ENCODE assay signal across 13 mouse cellular contexts in the genomic region with DNA sequence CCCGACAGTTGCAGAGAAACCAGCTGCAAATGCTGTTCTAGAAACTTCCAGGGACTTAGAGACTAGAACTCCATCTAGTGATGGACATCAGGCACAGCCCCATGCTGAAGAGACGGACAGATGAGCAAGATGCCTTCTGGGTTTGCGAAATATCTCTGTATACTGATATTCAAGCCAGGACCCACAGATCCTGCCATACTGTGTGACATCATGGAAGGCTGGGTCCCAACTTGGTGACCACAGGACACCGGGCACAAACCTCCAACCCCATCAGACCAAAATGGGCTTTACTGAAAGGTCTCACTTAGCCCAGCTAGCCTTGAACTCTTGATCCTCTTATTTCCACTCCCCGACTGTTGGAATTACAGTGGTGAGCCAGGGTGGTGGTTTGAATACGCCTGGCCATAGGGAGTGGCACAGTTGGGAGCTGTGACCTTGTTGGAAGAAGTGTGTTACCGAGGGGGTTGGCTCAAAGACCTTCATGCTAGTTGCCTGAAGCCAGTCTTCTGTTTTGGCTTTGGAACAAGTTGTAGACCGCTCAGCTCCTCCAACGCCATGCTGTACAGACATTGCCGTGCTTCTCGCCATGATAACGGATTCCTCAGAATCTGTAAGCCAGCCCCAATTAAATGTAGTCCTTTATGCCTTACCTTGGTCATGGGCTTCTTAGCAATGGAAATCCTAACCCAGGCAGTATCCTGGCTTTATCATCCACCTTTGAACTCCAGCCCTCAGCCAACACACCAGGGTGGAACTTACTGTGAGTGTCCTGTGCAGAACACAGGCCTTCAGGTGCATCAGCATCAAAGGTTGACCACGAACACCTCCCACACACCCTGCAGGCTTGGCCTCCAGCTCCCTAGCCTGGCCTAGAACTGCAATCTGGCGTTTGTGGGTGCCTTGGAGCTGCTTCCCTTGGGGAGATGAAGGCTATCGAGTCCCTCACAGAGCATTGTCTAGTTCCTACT. TPM values are rescaled to one million over a fixed set of nuclear protein-coding genes. Genes with fewer than 3 reads are reported as not detected.
DNase-seq lines count a peak whose midpoint lies in the region; ATAC-seq and TF ChIP-seq lines count a peak whose summit lies in the region.
"Had no signal": no experiment of that assay in that cellular context is flagged by ENCODE, and none has a peak within 500 bp of the region (broad histone marks: within the 10 kb centered on the region; RNA-seq: fewer than 3 reads in every experiment).

No protein-coding gene starts in this region.

- H3K9ac ChIP-seq in forebrain, embryonic 12.5 days = no peak overlapping the region
- no peak overlapping the region for H3K9ac ChIP-seq in forebrain, embryonic 11.5 days (ENCODE audit: low read length)
- H3K9ac ChIP-seq: heart, embryonic 15.5 days had no signal

- ATAC-seq in forebrain, embryonic 12.5 days (ENCODE audit: low FRiP score) = no peak
- ATAC-seq in forebrain, embryonic 11.5 days (replicated peaks; ENCODE audit: low FRiP score) = no peak
- ATAC-seq in granulocyte monocyte progenitor cell, adult 5-6 weeks (replicated peaks; ENCODE audit: poor library complexity, severe bottlenecking) = peak; percentile 54

- H3K4me3 ChIP-seq in forebrain, embryonic 12.5 days (replicated peaks) = no peak overlapping the region
- H3K4me3 ChIP-seq in forebrain, embryonic 11.5 days (ENCODE audit: low read depth, low read length) = no peak overlapping the region
- H3K4me3 ChIP-seq in layer of hippocampus, adult 2 months = no peak overlapping the region
- H3K4me3 ChIP-seq: heart, embryonic 15.5 days had no signal

- H3K27ac ChIP-seq in forebrain, embryonic 12.5 days = 0 out of 2 replicates have a peak overlapping the region, but pooled peaks have one; percentile 42
- no peak overlapping the region for H3K27ac ChIP-seq in forebrain, embryonic 11.5 days (ENCODE audit: low read depth, low read length)
- peak overlapping the region; percentile 73 for H3K27ac ChIP-seq in layer of hippocampus, adult 2 months
- H3K27ac ChIP-seq: heart, embryonic 15.5 days had no signal

- WGBS in forebrain, embryonic 12.5 days = 89% methylated on average over 15 of the region's 15 CpGs
- WGBS in forebrain, embryonic 11.5 days = 89% methylated on average over 15 of the region's 15 CpGs

- peaks cover 11% of the 10 kb centered on the region for H3K27me3 ChIP-seq in forebrain, embryonic 12.5 days
- H3K27me3 ChIP-seq in forebrain, embryonic 11.5 days (ENCODE audit: control insufficient read depth, insufficient read depth, low read length) = no peaks in the 10 kb centered on the region
- H3K27me3 ChIP-seq: heart, embryonic 15.5 days had no signal

- no peaks in the 10 kb centered on the region for H3K9me3 ChIP-seq in forebrain, embryonic 12.5 days
- H3K9me3 ChIP-seq in forebrain, embryonic 11.5 days (ENCODE audit: control insufficient read depth, low read length) = no peaks in the 10 kb centered on the region
- H3K9me3 ChIP-seq: heart, embryonic 15.5 days had no signal

- no peak overlapping the region for H3K4me2 ChIP-seq in forebrain, embryonic 12.5 days
- no peak overlapping the region for H3K4me2 ChIP-seq in forebrain, embryonic 11.5 days (ENCODE audit: low read depth, low read length, severe bottlenecking)
- H3K4me2 ChIP-seq: heart, embryonic 15.5 days had no signal

- TF ChIP-seq CTCF in layer of hippocampus, adult 2 months (conservative IDR thresholded peaks at IDR 0.05) = no peak

- no peaks in the 10 kb centered on the region; the same call in 1 of the 2 replicates for H3K4me1 ChIP-seq in forebrain, embryonic 12.5 days
- H3K4me1 ChIP-seq in forebrain, embryonic 11.5 days (replicated peaks; ENCODE audit: control insufficient read depth, insufficient read depth, low read length) = no peaks in the 10 kb centered on the region

- no peak for DNase-seq in forebrain, embryonic 11.5 days (ENCODE audit: low spot score)
- DNase-seq in layer of hippocampus, adult 2 months (ENCODE audit: low spot score in 2 of 2) = no peak
- DNase-seq in layer of hippocampus, adult 8-10 months (ENCODE audit: low spot score in 2 of 2) = no peak
- DNase-seq in ES-CJ7 (ENCODE audit: low read depth, low spot score) = peak; percentile 76
- DNase-seq in B cell, adult 2 months = no peak
- DNase-seq in adrenal gland, adult 18-20 months (ENCODE audit: low spot score in 2 of 2) = no peak
- DNase-seq: cerebellum, postnatal 25 days; gastrocnemius, postnatal 10 days; right cerebral cortex, postnatal 4 days; thymus, postnatal 14 days had no signal

- H3K36me3 ChIP-seq in forebrain, embryonic 12.5 days (replicated peaks) = peaks cover 27% of the 10 kb centered on the region
- H3K36me3 ChIP-seq in forebrain, embryonic 11.5 days (ENCODE audit: control insufficient read depth, insufficient read depth, low read length) = peaks cover 17% of the 10 kb centered on the region

RNA-seq across cellular contexts. Expression of gene Rras, which starts 6.8 kb away (rescaled TPM):
- polyA plus RNA-seq in forebrain, embryonic 12.5 days (2016; fragmentation: Nextera tagmentation; extraction: Ambion mirVana) = 11.4 and 13.8 TPM in 2 replicates
- 15.5 and 16.6 TPM in 2 replicates for polyA plus RNA-seq in forebrain, embryonic 11.5 days (2014; fragmentation: Nextera tagmentation; extraction: Ambion mirVana)
- 10 to 100 TPM; 12.4 to 13.1 TPM for total RNA-seq in layer of hippocampus, adult 2 months (2021)
- total RNA-seq in layer of hippocampus, adult 8-10 months (2022) = 10 to 100 TPM; 13.7 to 16.8 (median 15.2) TPM
- 2.3 and 7.8 TPM in 2 replicates for total RNA-seq in granulocyte monocyte progenitor cell, adult 5-6 weeks (2014; fragmentation: Nextera tagmentation)
- 1.0 and 1.4 TPM in 2 replicates for total RNA-seq in granulocyte monocyte progenitor cell, adult 5-6 weeks (2017)
- 100 to 1,000 TPM in 1 of 2 experiments, 10 to 100 TPM in 1; 86.9 to 106 TPM for total RNA-seq in adrenal gland, adult 18-20 months (2021)

RNA-seq across cellular contexts. Expression of gene Scaf1, which starts 8.4 kb away (rescaled TPM):
- polyA plus RNA-seq in forebrain, embryonic 12.5 days (2016; fragmentation: Nextera tagmentation; extraction: Ambion mirVana) = 47.4 and 52.0 TPM in 2 replicates
- 59.9 and 60.2 TPM in 2 replicates for polyA plus RNA-seq in forebrain, embryonic 11.5 days (2014; fragmentation: Nextera tagmentation; extraction: Ambion mirVana)
- total RNA-seq in layer of hippocampus, adult 2 months (2021) = 100 to 1,000 TPM; 166 to 168 TPM
- total RNA-seq in layer of hippocampus, adult 8-10 months (2022) = 100 to 1,000 TPM; 163 to 173 (median 167) TPM
- total RNA-seq in granulocyte monocyte progenitor cell, adult 5-6 weeks (2014; fragmentation: Nextera tagmentation) = 28.6 and 29.8 TPM in 2 replicates
- total RNA-seq in granulocyte monocyte progenitor cell, adult 5-6 weeks (2017) = 15.7 and 17.8 TPM in 2 replicates
- total RNA-seq in adrenal gland, adult 18-20 months (2021) = 10 to 100 TPM; 75.1 to 85.9 TPM

RNA-seq across cellular contexts. Expression of gene Bcl2l12, which starts 26.1 kb away (rescaled TPM):
- 57.8 and 66.4 TPM in 2 replicates for polyA plus RNA-seq in forebrain, embryonic 12.5 days (2016; fragmentation: Nextera tagmentation; extraction: Ambion mirVana)
- polyA plus RNA-seq in forebrain, embryonic 11.5 days (2014; fragmentation: Nextera tagmentation; extraction: Ambion mirVana) = 70.6 and 74.9 TPM in 2 replicates
- 1 to 10 TPM; 2.5 to 3.7 TPM for total RNA-seq in layer of hippocampus, adult 2 months (2021)
- total RNA-seq in layer of hippocampus, adult 8-10 months (2022) = 1 to 10 TPM; 2.3 to 6.1 (median 4.3) TPM
- 19.4 and 57.9 TPM in 2 replicates for total RNA-seq in granulocyte monocyte progenitor cell, adult 5-6 weeks (2014; fragmentation: Nextera tagmentation)
- 18.4 and 32.9 TPM in 2 replicates for total RNA-seq in granulocyte monocyte progenitor cell, adult 5-6 weeks (2017)
- 10 to 100 TPM; 13.9 to 14.2 TPM for total RNA-seq in adrenal gland, adult 18-20 months (2021)

RNA-seq across cellular contexts. Expression of gene Irf3, which starts 27.1 kb away (rescaled TPM):
- polyA plus RNA-seq in forebrain, embryonic 12.5 days (2016; fragmentation: Nextera tagmentation; extraction: Ambion mirVana) = 72.4 and 73.0 TPM in 2 replicates
- polyA plus RNA-seq in forebrain, embryonic 11.5 days (2014; fragmentation: Nextera tagmentation; extraction: Ambion mirVana) = 75.3 and 86.0 TPM in 2 replicates
- total RNA-seq in layer of hippocampus, adult 2 months (2021) = 10 to 100 TPM; 38.4 to 42.7 TPM
- 10 to 100 TPM; 42.1 to 52.0 (median 45.0) TPM for total RNA-seq in layer of hippocampus, adult 8-10 months (2022)
- 76.6 and 105 TPM in 2 replicates for total RNA-seq in granulocyte monocyte progenitor cell, adult 5-6 weeks (2014; fragmentation: Nextera tagmentation)
- 87.5 and 88.9 TPM in 2 replicates for total RNA-seq in granulocyte monocyte progenitor cell, adult 5-6 weeks (2017)
- total RNA-seq in adrenal gland, adult 18-20 months (2021) = 100 to 1,000 TPM; 128 to 131 TPM

RNA-seq across cellular contexts. Expression of gene Prr12, which starts 28.1 kb away (rescaled TPM):
- 13.1 and 13.6 TPM in 2 replicates for polyA plus RNA-seq in forebrain, embryonic 12.5 days (2016; fragmentation: Nextera tagmentation; extraction: Ambion mirVana)
- polyA plus RNA-seq in forebrain, embryonic 11.5 days (2014; fragmentation: Nextera tagmentation; extraction: Ambion mirVana) = 16.1 and 19.2 TPM in 2 replicates
- total RNA-seq in layer of hippocampus, adult 2 months (2021) = 10 to 100 TPM; 77.6 to 81.4 TPM
- total RNA-seq in layer of hippocampus, adult 8-10 months (2022) = 10 to 100 TPM; 72.9 to 75.3 (median 73.6) TPM
- total RNA-seq in granulocyte monocyte progenitor cell, adult 5-6 weeks (2014; fragmentation: Nextera tagmentation) = 21.1 and 29.6 TPM in 2 replicates
- 1.7 and 4.1 TPM in 2 replicates for total RNA-seq in granulocyte monocyte progenitor cell, adult 5-6 weeks (2017)
- 10 to 100 TPM; 30.8 to 45.3 TPM for total RNA-seq in adrenal gland, adult 18-20 months (2021)

Comparison
In these comparisons a context has a peak if more than half of its experiments do, and no peak if none do; other contexts are left out.
1. RNA of gene Rras, which starts 6.8 kb away (total RNA-seq): 86.9 to 106 TPM in adrenal gland, adult 18-20 months; 13.7 to 16.8 TPM in layer of hippocampus, adult 8-10 months, 12.4 to 13.1 TPM in layer of hippocampus, adult 2 months and 1.0 to 7.8 TPM in granulocyte monocyte progenitor cell, adult 5-6 weeks; every median in the first group is over 4 times any median in the second.